Mouse (Mus musculus): ENCODE measurements at regions not wholly inside any gene's neighbourhood (a gene's known extent, or its start where the extent isn't known, plus 50 kb on each side); places are given as distances from the start of the nearest gene placed in this dataset.

GRCm38 (mm10) chr6:127318746-127319582, 127.7 kb upstream of the Parp11 start:
- H3K4me2 ChIP-seq (replicated peaks) = no peak overlapping the region
- no peaks in the 10 kb centered on the region for H3K9me3 ChIP-seq
- H3K4me1 ChIP-seq = no peaks in the 10 kb centered on the region
- no peak overlapping the region for H3K27ac ChIP-seq
- no peaks in the 10 kb centered on the region for H3K36me3 ChIP-seq
- no peaks in the 10 kb centered on the region for H3K27me3 ChIP-seq
- ATAC-seq (ENCODE audit: insufficient number of reproducible peaks, insufficient read depth, low FRiP score, low TSS enrichment) = no peak
- H3K4me3 ChIP-seq = no peak overlapping the region
- no peak overlapping the region for H3K9ac ChIP-seq
- WGBS = 57% methylated on average over 8 of the region's 8 CpGs

GRCm38 (mm10) chr6:127320600-127320999, 126.0 kb upstream of the Parp11 start:
- Histone ChIP-seq H3K4me1 (peaks cover 12% of the 10 kb centered on the region), H3K9ac (no peak overlapping the region), H3K27me3 (no peaks in the 10 kb centered on the region), H3K27ac (no peak overlapping the region), H3K36me3 (no peaks in the 10 kb centered on the region), H3K4me3 (no peak overlapping the region), H3K9me3 (no peaks in the 10 kb centered on the region), H3K4me2 (replicated peaks) (no peak overlapping the region)
- ATAC-seq (ENCODE audit: insufficient number of reproducible peaks, insufficient read depth, low FRiP score, low TSS enrichment) = no peak
- WGBS = 86% methylated on average over 4 of the region's 4 CpGs

GRCm38 (mm10) chr6:127321031-127321430, 125.6 kb upstream of the Parp11 start:
- no peak for ATAC-seq (ENCODE audit: insufficient number of reproducible peaks, insufficient read depth, low FRiP score, low TSS enrichment)

GRCm38 (mm10) chr6:127322398-127322797, 124.2 kb upstream of the Parp11 start:
- ATAC-seq (ENCODE audit: insufficient number of reproducible peaks, insufficient read depth, low FRiP score, low TSS enrichment) = no peak
- Histone ChIP-seq H3K9me3 (no peaks in the 10 kb centered on the region), H3K4me3 (no peak overlapping the region), H3K36me3 (no peaks in the 10 kb centered on the region), H3K27me3 (no peaks in the 10 kb centered on the region), H3K27ac (no peak overlapping the region), H3K9ac (no peak overlapping the region), H3K4me2 (replicated peaks) (no peak overlapping the region), H3K4me1 (peaks cover 22% of the 10 kb centered on the region)
- WGBS = 85% methylated on average over 7 of the region's 7 CpGs

More at GRCm38 (mm10) chr6:127321031-127321430, 125.6 kb upstream of the Parp11 start:
- 92% methylated on average over 3 of the region's 3 CpGs for WGBS
- H3K9me3 ChIP-seq = no peaks in the 10 kb centered on the region
- H3K36me3 ChIP-seq = no peaks in the 10 kb centered on the region
- no peaks in the 10 kb centered on the region for H3K27me3 ChIP-seq
- no peak overlapping the region for H3K4me2 ChIP-seq (replicated peaks)
- H3K4me3 ChIP-seq = no peak overlapping the region
- no peak overlapping the region for H3K9ac ChIP-seq
- peaks cover 15% of the 10 kb centered on the region for H3K4me1 ChIP-seq
- H3K27ac ChIP-seq = no peak overlapping the region

GRCm38 (mm10) chr6:127324984-127325383, 121.7 kb upstream of the Parp11 start:
- Histone ChIP-seq H3K9me3 (no peaks in the 10 kb centered on the region), H3K4me2 (replicated peaks) (no peak overlapping the region), H3K4me1 (peaks cover 32% of the 10 kb centered on the region), H3K9ac (no peak overlapping the region), H3K4me3 (no peak overlapping the region), H3K36me3 (no peaks in the 10 kb centered on the region), H3K27me3 (no peaks in the 10 kb centered on the region), H3K27ac (no peak overlapping the region)
- WGBS = 50% methylated on average over 5 of the region's 5 CpGs
- ATAC-seq (ENCODE audit: insufficient number of reproducible peaks, insufficient read depth, low FRiP score, low TSS enrichment) = no peak

- WGBS = 82% methylated on average over 7 of the region's 7 CpGs
- no peak for ATAC-seq (ENCODE audit: insufficient number of reproducible peaks, insufficient read depth, low FRiP score, low TSS enrichment)
- Histone ChIP-seq H3K4me1 (peaks cover 32% of the 10 kb centered on the region), H3K36me3 (no peaks in the 10 kb centered on the region), H3K27ac (no peak overlapping the region), H3K9ac (no peak overlapping the region), H3K4me2 (replicated peaks) (no peak overlapping the region), H3K4me3 (no peak overlapping the region), H3K27me3 (no peaks in the 10 kb centered on the region), H3K9me3 (no peaks in the 10 kb centered on the region)
Observed at GRCm38 (mm10) chr6:127325596-127326332, 120.9 kb upstream of the Parp11 start.

- H3K27ac ChIP-seq = no peak overlapping the region
- peaks cover 32% of the 10 kb centered on the region for H3K4me1 ChIP-seq
- no peak overlapping the region for H3K4me2 ChIP-seq (replicated peaks)
- H3K9me3 ChIP-seq = no peaks in the 10 kb centered on the region
- ATAC-seq (ENCODE audit: insufficient number of reproducible peaks, insufficient read depth, low FRiP score, low TSS enrichment) = no peak
- WGBS = 87% methylated on average over 6 of the region's 6 CpGs
- no peaks in the 10 kb centered on the region for H3K27me3 ChIP-seq
- no peak overlapping the region for H3K9ac ChIP-seq
- no peak overlapping the region for H3K4me3 ChIP-seq
- no peaks in the 10 kb centered on the region for H3K36me3 ChIP-seq
Observed at GRCm38 (mm10) chr6:127326333-127326729, 120.3 kb upstream of the Parp11 start.

- Histone ChIP-seq H3K27ac (peak overlapping the region; percentile 91), H3K4me1 (peaks cover 32% of the 10 kb centered on the region), H3K36me3 (no peaks in the 10 kb centered on the region), H3K27me3 (no peaks in the 10 kb centered on the region), H3K9me3 (no peaks in the 10 kb centered on the region), H3K4me3 (peak overlapping the region; percentile 33), H3K9ac (peak overlapping the region; percentile 32; the same call in 1 of the 2 replicates), H3K4me2 (replicated peaks) (peak overlapping the region; percentile 61)
- 0 out of 2 replicates have a peak, but pooled peaks have one; percentile 25 for ATAC-seq (ENCODE audit: insufficient number of reproducible peaks, insufficient read depth, low FRiP score, low TSS enrichment)
- 47% methylated on average over 20 of the region's 20 CpGs for WGBS
Observed at GRCm38 (mm10) chr6:127329191-127330014, 117.2 kb upstream of the Parp11 start.

GRCm38 (mm10) chr6:127330015-127330705, 116.5 kb upstream of the Parp11 start:
- Histone ChIP-seq H3K4me2 (replicated peaks) (peak overlapping the region; percentile 61), H3K9me3 (no peaks in the 10 kb centered on the region), H3K36me3 (no peaks in the 10 kb centered on the region), H3K27me3 (no peaks in the 10 kb centered on the region), H3K27ac (peak overlapping the region; percentile 91), H3K9ac (peak overlapping the region; percentile 39), H3K4me1 (peaks cover 25% of the 10 kb centered on the region), H3K4me3 (peak overlapping the region; percentile 33)
- WGBS = under 1% methylated on average over 46 of the region's 46 CpGs
- peak; percentile 94 for ATAC-seq (ENCODE audit: insufficient number of reproducible peaks, insufficient read depth, low FRiP score, low TSS enrichment)

- Histone ChIP-seq H3K4me2 (replicated peaks) (no peak overlapping the region; the same call in 1 of the 2 replicates), H3K27ac (peak overlapping the region; percentile 91), H3K4me1 (peaks cover 25% of the 10 kb centered on the region), H3K4me3 (no peak overlapping the region), H3K27me3 (no peaks in the 10 kb centered on the region), H3K9ac (no peak overlapping the region), H3K36me3 (no peaks in the 10 kb centered on the region), H3K9me3 (no peaks in the 10 kb centered on the region)
- ATAC-seq (ENCODE audit: insufficient number of reproducible peaks, insufficient read depth, low FRiP score, low TSS enrichment) = no peak
- 83% methylated on average over 5 of the region's 5 CpGs for WGBS
Observed at GRCm38 (mm10) chr6:127331091-127331490, 115.5 kb upstream of the Parp11 start.

GRCm38 (mm10) chr6:127334256-127334655, 112.4 kb upstream of the Parp11 start:
- H3K4me1 ChIP-seq = peaks cover 37% of the 10 kb centered on the region
- H3K9me3 ChIP-seq = no peaks in the 10 kb centered on the region
- H3K9ac ChIP-seq = no peak overlapping the region
- H3K4me3 ChIP-seq = no peak overlapping the region
- no peaks in the 10 kb centered on the region for H3K36me3 ChIP-seq
- no peak overlapping the region for H3K27ac ChIP-seq
- no peak overlapping the region for H3K4me2 ChIP-seq (replicated peaks)
- no peak for ATAC-seq (ENCODE audit: insufficient number of reproducible peaks, insufficient read depth, low FRiP score, low TSS enrichment)
- 95% methylated on average over 6 of the region's 6 CpGs for WGBS
- H3K27me3 ChIP-seq = no peaks in the 10 kb centered on the region
